Mouse (Mus musculus) stomach, postnatal 0 days (tissue): ENCODE measurements around the gene Ncl.

Experiments used
- CTCF ChIP-seq: IDR thresholded peaks from 2 replicates; pipeline ENCODE4 v1.5.1; 2016; ENCODE audit warnings: antibody characterized with exemption, low read depth, mild to moderate bottlenecking, moderate library complexity
- EP300 ChIP-seq: optimal IDR thresholded peaks from 2 replicates; pipeline ENCODE3; 2016; ENCODE audit warnings: antibody characterized with exemption

- TF ChIP-seq EP300 (no peak), CTCF (no peak)
These were observed 11.5 kb downstream of the Ncl start for GRCm38 (mm10) chr1:86347716-86348045.
